Mouse (Mus musculus) T-cell, adult 66 days (primary cell): ENCODE data around the gene Tfpi. TPM values are rescaled to one million over a fixed set of nuclear protein-coding genes. Genes with fewer than 3 reads are reported as not detected.

Experiments used
- total RNA-seq, 2 experiments: library from RNA; stranded (reverse); gene quantifications; 3 replicates in 1 of 2; 4 replicates in 1 of 2; pipeline ENCODE4 v1.2.4; 2023

Tfpi gene
- total RNA-seq = 1 to 10 TPM; 6.2 to 9.5 TPM

GRCm38 (mm10) chr2:84476577-84476976 is at the start of gene Tfpi:
TSS of gene Tfpi (minus strand) at chr2:84476775.

GRCm38 (mm10) chr2:84425138-84425537 is 51.4 kb downstream of the Tfpi start, which contains the start of gene Calcrl:
TSS of gene Calcrl (minus strand) at chr2:84425411.

Other genes with a start within 250 kb of the Tfpi start
- 10 to 100 TPM; 24.3 to 26.3 TPM for gene Calcrl, start 51.4 kb downstream of the Tfpi start, total RNA-seq
- gene Ctnnd1, start 174.0 kb upstream of the Tfpi start, total RNA-seq = 1 to 10 TPM; 1.4 to 2.3 TPM
- gene Btbd18, start 182.3 kb upstream of the Tfpi start, total RNA-seq = not detected
- gene Selenoh, start 194.0 kb upstream of the Tfpi start, total RNA-seq = 10 to 100 TPM; 43.5 to 54.2 TPM
- gene Gm28635, start 201.3 kb upstream of the Tfpi start, total RNA-seq = not detected
- gene Med19, start 201.6 kb upstream of the Tfpi start, total RNA-seq = 10 to 100 TPM; 16.4 to 18.7 TPM
- gene Tmx2, start 202.4 kb upstream of the Tfpi start, total RNA-seq = 10 to 100 TPM; 39.3 to 46.5 TPM
- 10 to 100 TPM; 53.5 to 55.2 TPM for gene Zdhhc5, start 238.4 kb upstream of the Tfpi start, total RNA-seq